In the genomic region with DNA sequence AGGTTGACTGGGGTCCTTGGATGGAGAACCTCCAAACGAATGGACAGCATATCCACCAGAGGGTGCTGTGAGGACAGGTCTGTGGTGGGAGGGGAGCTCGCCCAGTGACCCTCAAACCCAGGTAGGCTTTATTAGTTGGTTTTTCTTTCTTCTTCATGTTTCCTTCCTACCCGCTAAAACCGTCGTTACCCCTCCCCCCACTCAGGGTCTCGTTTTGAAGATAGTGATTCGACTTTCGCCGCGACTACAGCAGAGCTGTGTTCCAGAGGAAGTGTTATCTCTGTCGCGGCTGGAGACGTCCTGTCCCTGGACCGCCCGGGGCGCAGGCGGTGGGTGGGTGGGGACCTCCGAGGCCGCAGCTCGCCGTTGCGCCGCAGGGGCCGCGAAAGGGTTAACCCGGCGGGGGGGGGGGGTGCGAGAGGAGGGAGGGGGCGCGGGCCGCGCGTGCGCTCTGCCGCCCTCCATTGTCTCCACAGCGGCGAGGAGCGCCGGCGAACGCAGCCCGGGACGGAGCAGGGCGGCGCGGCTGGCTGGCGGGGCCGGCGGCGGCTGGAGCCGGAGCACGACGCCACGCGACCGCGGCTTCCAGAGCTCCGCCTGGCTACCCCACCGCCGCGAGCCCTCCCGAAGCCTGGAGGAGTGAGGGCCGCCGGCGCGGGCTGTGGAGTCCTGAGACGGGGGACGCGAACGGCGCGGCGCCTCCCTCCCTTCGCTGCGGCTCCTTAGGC, we compare ENCODE assay signal across 8 mouse cellular contexts. TPM values are rescaled to one million over a fixed set of nuclear protein-coding genes. Genes with fewer than 3 reads are reported as not detected.
A peak's percentile ranks its signal among the peaks of the same experiment; 100 is the strongest.
DNase-seq lines count a peak whose midpoint lies in the region; ATAC-seq lines count a peak whose summit lies in the region.

No protein-coding gene starts in this region.

- H3K9ac ChIP-seq in embryonic facial prominence, embryonic 15.5 days: peak overlapping the region; percentile 15
- H3K9ac ChIP-seq in intestine, embryonic 16.5 days (ENCODE audit: low read depth, low read length): peak overlapping the region; percentile 74
- H3K9ac ChIP-seq in midbrain, embryonic 14.5 days (replicated peaks; ENCODE audit: low read length): peak overlapping the region; percentile 62

- peak; percentile 83 for ATAC-seq in embryonic facial prominence, embryonic 15.5 days (ENCODE audit: insufficient number of reproducible peaks, low FRiP score, low TSS enrichment, low read depth)
- ATAC-seq in intestine, embryonic 16.5 days: peak; percentile 96
- peak; percentile 84 for ATAC-seq in midbrain, embryonic 14.5 days (ENCODE audit: low FRiP score, low TSS enrichment)
- ATAC-seq in CD4-positive, CD25-positive, alpha-beta regulatory T cell, adult 4 months: no peak

- peak overlapping the region; percentile 50 for H3K4me3 ChIP-seq in embryonic facial prominence, embryonic 15.5 days (replicated peaks)
- H3K4me3 ChIP-seq in intestine, embryonic 16.5 days (ENCODE audit: low read length): peak overlapping the region; percentile 55
- peak overlapping the region; percentile 44 for H3K4me3 ChIP-seq in midbrain, embryonic 14.5 days (replicated peaks; ENCODE audit: low read depth, low read length)

- H3K36me3 ChIP-seq in embryonic facial prominence, embryonic 15.5 days: peaks cover 4% of the 10 kb centered on the region; the same call in 1 of the 2 replicates
- no peaks in the 10 kb centered on the region for H3K36me3 ChIP-seq in intestine, embryonic 16.5 days (ENCODE audit: control insufficient read depth, insufficient read depth, low read length)
- H3K36me3 ChIP-seq in midbrain, embryonic 14.5 days (ENCODE audit: control insufficient read depth, insufficient read depth, low read length): no peaks in the 10 kb centered on the region

- no peaks in the 10 kb centered on the region for H3K27me3 ChIP-seq in embryonic facial prominence, embryonic 15.5 days
- no peaks in the 10 kb centered on the region for H3K27me3 ChIP-seq in intestine, embryonic 16.5 days (replicated peaks; ENCODE audit: control insufficient read depth, insufficient read depth, low read length)
- no peaks in the 10 kb centered on the region for H3K27me3 ChIP-seq in midbrain, embryonic 14.5 days (ENCODE audit: control insufficient read depth, insufficient read depth, low read length)

- H3K9me3 ChIP-seq in embryonic facial prominence, embryonic 15.5 days (replicated peaks): peaks cover 40% of the 10 kb centered on the region
- H3K9me3 ChIP-seq in intestine, embryonic 16.5 days (ENCODE audit: control insufficient read depth, low read length): peaks cover 27% of the 10 kb centered on the region
- peaks cover 53% of the 10 kb centered on the region for H3K9me3 ChIP-seq in midbrain, embryonic 14.5 days (ENCODE audit: control insufficient read depth, low read length)

- H3K27ac ChIP-seq in embryonic facial prominence, embryonic 15.5 days (replicated peaks): peak overlapping the region; percentile 44; the same call in 1 of the 2 replicates
- H3K27ac ChIP-seq in intestine, embryonic 16.5 days (ENCODE audit: low read length): no peak overlapping the region
- H3K27ac ChIP-seq in midbrain, embryonic 14.5 days (replicated peaks; ENCODE audit: low read depth, low read length): peak overlapping the region; percentile 47; the same call in 1 of the 2 replicates

- under 1% methylated on average over 38 of the region's 75 CpGs for WGBS in embryonic facial prominence, embryonic 15.5 days
- 2% methylated on average over 37 of the region's 75 CpGs for WGBS in intestine, embryonic 16.5 days
- 2% methylated on average over 52 of the region's 75 CpGs for WGBS in midbrain, embryonic 14.5 days

- peak overlapping the region; percentile 67 for H3K4me2 ChIP-seq in embryonic facial prominence, embryonic 15.5 days (replicated peaks)
- peak overlapping the region; percentile 83 for H3K4me2 ChIP-seq in intestine, embryonic 16.5 days (ENCODE audit: low read depth, low read length)
- peak overlapping the region; percentile 58 for H3K4me2 ChIP-seq in midbrain, embryonic 14.5 days (ENCODE audit: low read length)

- DNase-seq in heart, adult 11 months: peak; percentile 95
- no peak for DNase-seq in heart, postnatal 36 days
- DNase-seq in Muller cell, postnatal 12 days (ENCODE audit: inconsistent ontology term): peak; percentile 73
- peak; percentile 80 for DNase-seq in midbrain, embryonic 14.5 days
- DNase-seq in spleen, postnatal 36 days (ENCODE audit: low spot score in 2 of 2): no peak

- intact Hi-C loops in heart, postnatal 36 days (cut with DNase I): loop anchor here (5.0 kb wide), 2 partner anchors 35 to 460 kb away; partner anchors contain the start of genes Fv1 and Miip

- H3K4me1 ChIP-seq in embryonic facial prominence, embryonic 15.5 days: no peaks in the 10 kb centered on the region
- H3K4me1 ChIP-seq in intestine, embryonic 16.5 days (ENCODE audit: control insufficient read depth, insufficient read depth, low read length): no peaks in the 10 kb centered on the region
- H3K4me1 ChIP-seq in midbrain, embryonic 14.5 days (ENCODE audit: control insufficient read depth, insufficient read depth, low read length): no peaks in the 10 kb centered on the region

RNA-seq across cellular contexts. Expression of gene Zfp978, which starts 45.8 kb away (rescaled TPM):
- under 1 TPM; 0.42 to 0.70 TPM for total RNA-seq in heart, postnatal 36 days (2021)
- not detected in 2 replicates for polyA plus RNA-seq in embryonic facial prominence, embryonic 15.5 days (2015; fragmentation: Nextera tagmentation; extraction: Ambion mirVana)
- polyA plus RNA-seq in intestine, embryonic 16.5 days (2015; fragmentation: Nextera tagmentation; extraction: Ambion mirVana): 0.18 TPM in 1 of 2 replicates, not detected in the other
- 0.22 TPM in 1 of 2 replicates, not detected in the other for polyA plus RNA-seq in midbrain, embryonic 14.5 days (2014; fragmentation: Nextera tagmentation; extraction: Ambion mirVana)
- polyA plus RNA-seq in CD4-positive, CD25-positive, alpha-beta regulatory T cell, adult 4 months (2017; shearing (Covaris generic)): not detected

Comparison
In these comparisons a context has a peak if more than half of its experiments do, and no peak if none do; other contexts are left out.
1. DNase-seq: peak in heart, adult 11 months (single experiment), Muller cell, postnatal 12 days (single experiment) and midbrain, embryonic 14.5 days (single experiment); none in heart, postnatal 36 days (0 of 2) and spleen, postnatal 36 days (0 of 2).
2. H3K9ac ChIP-seq: peak in every context shown above with its lines; median percentile 74 in intestine, embryonic 16.5 days; 62 in midbrain, embryonic 14.5 days; 15 in embryonic facial prominence, embryonic 15.5 days.
3. Peak in every context shown above with its lines, with median percentiles within 50 percentile points of each other: H3K4me2 ChIP-seq and H3K4me3 ChIP-seq.